Mouse (Mus musculus) mammary gland, adult 2 months (tissue): ENCODE results near the gene Rpl11. TPM values are rescaled to one million over a fixed set of nuclear protein-coding genes. Genes with fewer than 3 reads are reported as not detected.

Experiments used
- polyA plus RNA-seq: library from polyadenylated mRNA; depleted of rRNA; stranded (reverse); fragments of >200 nt; gene quantifications from 2 replicates; pipeline ENCODE4 v1.2.3, GENCODE M21; 2012; ENCODE audit warnings: low replicate concordance; rRNA removed

Rpl11 gene
- polyA plus RNA-seq, result 201 and 254 TPM in 2 replicates

GRCm38 (mm10) chr4:136053247-136053596, at the start of gene Rpl11:
TSS of gene Rpl11 (minus strand) at chr4:136053428.

GRCm38 (mm10) chr4:136021549-136022047, 31.6 kb downstream of the Rpl11 start, which contains the start of gene Eloa:
TSS of gene Eloa (minus strand) at chr4:136021763.

GRCm38 (mm10) chr4:135986943-135987710, 66.1 kb downstream of the Rpl11 start, which contains the start of gene Pithd1:
TSS of gene Pithd1 (minus strand) at chr4:135987264.

Other genes starting within 250 kb of the Rpl11 start
- 46.7 and 110 TPM in 2 replicates for gene Srsf10, start 197.7 kb downstream of the Rpl11 start, polyA plus RNA-seq
- gene Pnrc2, start 179.6 kb downstream of the Rpl11 start, polyA plus RNA-seq, result 12.9 and 19.8 TPM in 2 replicates
- 15.0 and 18.4 TPM in 2 replicates for gene Cnr2, start 158.0 kb downstream of the Rpl11 start, polyA plus RNA-seq
- gene Fuca1, start 132.7 kb downstream of the Rpl11 start, polyA plus RNA-seq, result 60.6 and 101 TPM in 2 replicates
- gene Hmgcl, start 107.0 kb downstream of the Rpl11 start, polyA plus RNA-seq, result 54.9 and 80.4 TPM in 2 replicates
- gene Gale, start 89.7 kb downstream of the Rpl11 start, polyA plus RNA-seq, result 61.5 and 82.0 TPM in 2 replicates
- 108 and 220 TPM in 2 replicates for gene Lypla2, start 80.8 kb downstream of the Rpl11 start, polyA plus RNA-seq
- gene Pithd1, start 66.2 kb downstream of the Rpl11 start, polyA plus RNA-seq, result 31.8 and 63.5 TPM in 2 replicates
- 8.3 and 21.4 TPM in 2 replicates for gene Eloa, start 31.7 kb downstream of the Rpl11 start, polyA plus RNA-seq
- 283 and 490 TPM in 2 replicates for gene Id3, start 90.1 kb upstream of the Rpl11 start, polyA plus RNA-seq
- 5.0 and 8.3 TPM in 2 replicates for gene E2f2, start 119.0 kb upstream of the Rpl11 start, polyA plus RNA-seq
- 12.7 and 13.6 TPM in 2 replicates for gene Asap3, start 152.9 kb upstream of the Rpl11 start, polyA plus RNA-seq
- gene Tcea3, start 194.3 kb upstream of the Rpl11 start, polyA plus RNA-seq, result 1.9 and 17.1 TPM in 2 replicates
- gene Zfp46, start 231.3 kb upstream of the Rpl11 start, polyA plus RNA-seq, result 18.6 and 18.9 TPM in 2 replicates